Mouse (Mus musculus) spleen, adult 2 months (tissue): ENCODE results near the gene Ndufb8. TPM values are rescaled to one million over a fixed set of nuclear protein-coding genes. Genes with fewer than 3 reads are reported as not detected.

Experiments
- DNase-seq, 2 experiments: peaks; one replicate each; pipeline versions ENCODE4 v3.0.0 to v3.0.0-alpha.2; 2012 to 2021; ENCODE audit warnings: low spot score in 2 of 2, low read depth in 1 of 2
- H3K27ac ChIP-seq: fragments of 200-500 bp; 2 replicates; pipeline ENCODE4 v1.5.1; 2012; ENCODE audit warnings: low read length, inconsistent platforms; ENCODE audit not compliant: insufficient read depth
- H3K27me3 ChIP-seq: fragments of 200-500 bp; 2 replicates; pipeline ENCODE4 v1.6.1; 2012; ENCODE audit warnings: mild to moderate bottlenecking, moderate library complexity, low read length, inconsistent platforms; ENCODE audit not compliant: control insufficient read depth, insufficient read depth
- H3K36me3 ChIP-seq: fragments of 200-500 bp; 2 replicates; pipeline ENCODE4 v1.6.1; 2012; ENCODE audit warnings: mild to moderate bottlenecking, low read length, inconsistent platforms; ENCODE audit not compliant: control insufficient read depth, insufficient read depth
- H3K4me1 ChIP-seq: fragments of 200-500 bp; 2 replicates; pipeline ENCODE4 v1.6.1; 2011; ENCODE audit warnings: inconsistent platforms; ENCODE audit not compliant: control insufficient read depth, insufficient read depth, insufficient read length
- H3K4me3 ChIP-seq: fragments of 200-500 bp; 2 replicates; pipeline ENCODE4 v1.5.1; 2011; ENCODE audit warnings: mild to moderate bottlenecking, inconsistent platforms; ENCODE audit not compliant: insufficient read depth, insufficient read length; ENCODE audit errors: extremely low read depth
- CTCF ChIP-seq: fragments of 200-500 bp; IDR thresholded peaks from 2 replicates; pipeline ENCODE4 v1.5.1; 2011; ENCODE audit warnings: mild to moderate bottlenecking, inconsistent platforms; ENCODE audit not compliant: insufficient read depth, insufficient read length, insufficient replicate concordance; ENCODE audit errors: extremely low read depth
- POLR2A ChIP-seq: fragments of 200-500 bp; IDR thresholded peaks from 2 replicates; pipeline ENCODE4 v1.6.1; 2011; ENCODE audit warnings: low read depth, low read length, inconsistent platforms
- WGBS: fragments of 180-500 bp; shearing (Covaris S2); methylation state at CpG from one replicate; pipeline ENCODE4 v1.1.7; 2018; 5-methylcytosine and 5-hydroxymethylcytosine counted together
- polyA plus RNA-seq: library from polyadenylated mRNA; depleted of rRNA; stranded (reverse); fragments of >200 nt; gene quantifications from 2 replicates; pipeline ENCODE4 v1.2.3, GENCODE M21; 2012

Gene Ndufb8
- polyA plus RNA-seq, 1 experiment = 149 TPM

DNA sequence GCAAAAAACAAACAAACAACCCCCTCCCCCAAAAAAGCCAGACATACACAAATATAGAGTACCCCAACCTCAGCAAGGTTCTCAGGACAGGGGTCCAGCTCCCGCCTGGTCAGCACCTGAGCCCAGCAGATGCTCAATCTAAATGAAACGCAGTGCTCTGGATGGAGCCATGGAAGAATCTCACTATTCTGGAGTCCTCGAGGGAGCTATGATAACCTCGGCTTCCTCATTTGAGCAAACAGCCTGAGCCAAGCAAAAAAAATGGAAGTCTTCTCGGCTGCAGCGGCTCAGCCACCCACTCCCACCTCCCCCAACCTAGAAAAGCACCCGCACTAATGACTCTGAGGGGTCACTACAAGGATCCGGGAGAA, 765 bp downstream of the Ndufb8 start:
- no peak for DNase-seq
- TF ChIP-seq POLR2A = no peak
- Histone ChIP-seq H3K4me1 (peaks cover 3% of the 10 kb centered on the region; the same call in 1 of the 2 replicates), H3K4me3 (peak overlapping the region; percentile 72), H3K27ac (no peak overlapping the region), H3K36me3 (peaks cover 18% of the 10 kb centered on the region), H3K27me3 (no peaks in the 10 kb centered on the region)
- 3% methylated on average over 8 of the region's 8 CpGs for WGBS

DNA sequence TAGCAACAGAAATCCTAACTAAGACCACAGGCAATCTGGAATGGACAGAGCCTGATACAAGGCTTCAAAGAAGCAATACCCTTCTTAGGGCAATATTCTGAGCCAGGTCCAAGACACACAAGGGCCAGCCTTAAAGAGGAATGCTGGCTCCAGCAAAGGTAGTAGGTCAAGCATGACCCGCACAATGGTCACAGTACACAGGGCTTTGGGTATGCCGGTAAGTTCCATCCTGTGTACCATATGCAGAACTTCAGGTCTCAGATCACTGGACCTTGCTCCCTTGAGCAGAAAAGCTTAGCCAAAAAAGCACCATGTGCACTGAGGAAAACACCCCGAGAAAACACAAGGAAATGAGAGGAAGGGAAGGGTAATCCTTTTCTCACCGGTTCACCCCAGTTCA, 2.0 kb downstream of the Ndufb8 start:
- WGBS = 93% methylated on average over 4 of the region's 4 CpGs
- H3K36me3 ChIP-seq = peaks cover 22% of the 10 kb centered on the region

DNA sequence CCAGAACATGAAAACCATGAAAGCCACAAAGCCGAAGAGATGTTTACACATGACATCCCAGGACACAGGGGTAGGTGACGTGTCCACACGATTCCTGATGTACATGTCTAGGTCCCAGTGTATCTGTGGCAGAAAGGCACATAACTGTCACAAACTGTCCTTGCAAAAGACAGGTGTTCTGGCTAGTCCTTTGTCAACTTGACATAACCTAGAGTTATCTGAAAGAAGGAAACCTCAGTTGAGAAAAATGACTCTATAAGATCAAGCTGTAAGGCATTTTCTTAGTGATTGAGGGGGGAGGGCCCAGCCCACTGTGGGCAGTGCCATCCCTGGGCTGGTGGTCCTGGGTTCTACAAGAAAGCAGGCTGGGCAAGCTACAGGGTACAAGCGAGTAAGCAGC, 2.5 kb downstream of the Ndufb8 start, which contains the start of gene Gm20538:
TSS of gene Gm20538 (minus strand) at position 101 of the 400 bp plus-strand sequence.
- TF ChIP-seq POLR2A (no peak), CTCF (no peak)
- Histone ChIP-seq H3K36me3 (peaks cover 25% of the 10 kb centered on the region), H3K27ac (no peak within 1 kb of the TSS), H3K4me1 (peaks cover 3% of the 10 kb centered on the region; the same call in 1 of the 2 replicates), H3K4me3 (no peak within 1 kb of the TSS), H3K27me3 (no peaks in the 10 kb centered on the region)
- DNase-seq = no peak
- 97% methylated on average over 4 of the region's 4 CpGs for WGBS

More for the DNA sequence above, 2.0 kb downstream of the Ndufb8 start:
- no peak for DNase-seq
- Histone ChIP-seq H3K27me3 (no peaks in the 10 kb centered on the region), H3K4me1 (peaks cover 3% of the 10 kb centered on the region; the same call in 1 of the 2 replicates), H3K4me3 (no peak overlapping the region), H3K27ac (no peak overlapping the region)
- TF ChIP-seq POLR2A = no peak
- TF ChIP-seq CTCF = no peak

DNA sequence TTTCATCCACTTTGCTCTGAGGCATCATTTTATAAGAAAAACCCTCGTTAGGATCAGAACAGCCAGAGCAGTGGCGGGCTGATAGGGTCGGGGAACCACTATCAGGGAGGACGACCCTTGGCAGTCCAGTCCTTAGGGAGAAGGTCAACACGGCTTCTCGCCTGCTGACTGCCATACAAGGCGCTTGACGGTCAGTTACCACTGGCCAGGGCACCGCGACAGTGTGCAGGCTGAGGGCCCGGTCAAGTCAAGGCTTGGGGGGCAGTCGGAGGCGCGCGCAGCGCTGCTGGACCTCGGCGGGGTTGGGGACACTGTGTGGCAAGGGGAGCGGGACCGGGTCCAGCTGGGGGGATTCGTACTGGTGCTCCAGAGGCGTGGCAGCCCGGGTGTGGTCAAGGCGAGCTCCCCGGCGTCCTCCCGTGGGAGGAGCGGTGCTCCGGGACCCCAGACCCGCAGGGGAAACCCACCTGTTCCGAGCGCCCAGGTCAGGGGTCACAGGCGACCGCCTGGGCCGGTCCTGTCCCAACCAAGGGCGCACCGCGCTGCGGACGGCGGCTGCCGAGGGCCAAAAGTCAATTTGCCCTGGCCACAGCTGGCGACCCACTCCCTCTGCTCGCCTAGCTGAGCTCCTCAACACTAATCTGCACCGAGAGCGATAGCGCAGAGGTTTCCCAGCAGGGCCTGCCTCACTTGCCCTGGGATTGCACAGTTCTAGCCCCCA, 9.8 kb downstream of the Ndufb8 start, which contains the start of gene Sec31b:
TSS of gene Sec31b (minus strand) at position 544 of the 721 bp plus-strand sequence.
- peak in 1 of 2 experiments; percentile 24 for DNase-seq
- H3K4me3 ChIP-seq = peak within 1 kb of the TSS; percentile 44; the same call in 1 of the 2 replicates
- 5% methylated on average over 47 of the region's 47 CpGs for WGBS
- no peak within 1 kb of the TSS for H3K27ac ChIP-seq
- no peaks in the 10 kb centered on the region for H3K27me3 ChIP-seq
- peaks cover 13% of the 10 kb centered on the region for H3K36me3 ChIP-seq
- peaks cover 5% of the 10 kb centered on the region; the same call in 1 of the 2 replicates for H3K4me1 ChIP-seq
- TF ChIP-seq POLR2A = no peak
- TF ChIP-seq CTCF = no peak

DNA sequence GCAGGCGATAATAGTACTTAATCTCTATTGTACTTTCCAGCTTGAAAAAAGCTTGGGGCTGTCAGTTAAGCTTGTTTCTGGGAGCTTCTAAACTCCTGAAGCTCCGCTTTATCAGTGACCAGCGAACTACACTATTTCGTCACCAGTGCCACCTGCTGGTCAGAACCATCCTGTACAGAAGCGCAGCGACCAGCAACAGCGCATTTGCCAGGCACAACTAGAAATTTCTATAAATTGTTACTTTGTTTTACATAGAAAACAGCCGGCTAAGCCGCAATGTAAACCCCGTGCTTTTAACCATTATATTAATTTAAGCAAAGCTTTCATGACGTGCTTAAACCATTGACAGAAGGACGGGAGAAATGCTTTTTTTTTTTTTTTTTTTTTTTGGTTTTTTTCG, 10.5 kb downstream of the Ndufb8 start:
- no peak for TF ChIP-seq POLR2A
- TF ChIP-seq CTCF = peak; percentile 61; the same call in 1 of the 2 replicates
- peaks cover 5% of the 10 kb centered on the region; the same call in 1 of the 2 replicates for H3K4me1 ChIP-seq
- WGBS = 4% methylated on average over 13 of the region's 13 CpGs
- H3K4me3 ChIP-seq = no peak overlapping the region
- H3K27me3 ChIP-seq = no peaks in the 10 kb centered on the region
- H3K36me3 ChIP-seq = peaks cover 10% of the 10 kb centered on the region
- peak; percentile 48 to 69 for DNase-seq
- no peak overlapping the region for H3K27ac ChIP-seq

DNA sequence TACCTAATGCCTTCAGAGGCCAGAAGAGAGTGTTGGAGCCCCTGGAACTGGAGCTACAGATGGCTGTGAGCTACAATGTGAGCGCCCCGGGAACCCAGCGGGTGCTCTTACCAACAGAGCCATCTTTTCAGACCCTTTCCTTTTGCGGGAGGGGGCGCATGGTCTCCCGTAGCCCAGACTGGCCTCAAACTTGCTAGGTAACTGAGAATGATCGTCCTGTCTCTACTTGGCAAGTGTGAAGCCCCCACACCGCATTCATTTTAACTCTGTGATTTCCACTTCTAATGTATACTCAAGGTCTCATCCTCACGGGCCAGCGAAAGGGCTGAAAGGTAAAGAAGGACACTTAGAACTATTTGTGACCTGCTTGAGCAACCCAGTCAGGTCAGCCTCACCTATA, 10.9 kb downstream of the Ndufb8 start:
- 73% methylated on average over 10 of the region's 10 CpGs for WGBS
- Histone ChIP-seq H3K27ac (no peak overlapping the region), H3K36me3 (peaks cover 8% of the 10 kb centered on the region), H3K4me1 (peaks cover 5% of the 10 kb centered on the region; the same call in 1 of the 2 replicates), H3K4me3 (no peak overlapping the region), H3K27me3 (no peaks in the 10 kb centered on the region)
- TF ChIP-seq POLR2A (no peak), CTCF (no peak)
- no peak for DNase-seq

DNA sequence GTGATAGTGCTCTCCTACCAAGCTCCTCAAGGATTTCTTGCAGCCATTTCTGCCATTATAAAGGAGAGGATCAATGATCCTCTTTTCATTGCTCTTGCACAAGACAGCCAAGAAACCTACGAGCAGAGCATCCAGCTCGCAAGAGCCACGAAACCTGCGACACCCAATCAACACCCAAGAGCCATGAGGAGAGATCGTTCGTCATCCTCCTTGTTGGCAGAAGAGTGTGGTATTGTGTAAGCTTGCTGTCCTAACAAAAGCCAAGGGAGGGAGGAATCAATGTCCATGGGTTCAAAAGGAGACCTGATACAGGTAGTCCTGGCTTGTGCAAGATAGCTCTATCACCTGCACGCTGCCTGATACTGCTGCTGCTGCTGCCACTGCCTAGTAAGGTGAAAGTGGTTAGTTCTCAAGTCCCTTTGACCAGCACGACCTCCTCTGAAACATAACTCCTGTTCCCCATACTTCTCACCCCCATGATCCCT, 12.5 kb downstream of the Ndufb8 start:
- TF ChIP-seq CTCF = no peak
- TF ChIP-seq POLR2A = no peak
- DNase-seq = no peak
- H3K4me1 ChIP-seq = peaks cover 5% of the 10 kb centered on the region; the same call in 1 of the 2 replicates
- H3K27me3 ChIP-seq = no peaks in the 10 kb centered on the region
- H3K27ac ChIP-seq = no peak overlapping the region
- H3K4me3 ChIP-seq = no peak overlapping the region
- H3K36me3 ChIP-seq = no peaks in the 10 kb centered on the region; the same call in 1 of the 2 replicates
- WGBS = 89% methylated on average over 8 of the region's 8 CpGs
